Mouse (Mus musculus): Measurements from ENCODE around the gene Eif2ak4.

- TF ChIP-seq CTCF (IDR thresholded peaks at IDR 0.05; ENCODE audit: borderline replicate concordance, insufficient read depth, low read depth, low read length) = no peak
- no peak for TF ChIP-seq POLR2A (IDR thresholded peaks at IDR 0.05; ENCODE audit: borderline replicate concordance, insufficient read depth, low read length)
Measured at GRCm38 (mm10) chr2:118457029-118457428, 68.6 kb downstream of the Eif2ak4 start.

All from cerebellum, adult 2 months (tissue).